Mouse (Mus musculus) megakaryocyte, embryonic 14.5 days (primary cell): ENCODE results near the gene Rfxank.

ENCODE experiments used
- FLI1 ChIP-seq: IDR thresholded peaks from 2 replicates; pipeline ENCODE4 v1.6.1; 2012; ENCODE audit warnings: low read length, inconsistent platforms, mixed read lengths
- GATA1 ChIP-seq: IDR thresholded peaks from 3 replicates; pipeline ENCODE4 v1.6.1; 2012; ENCODE audit warnings: mixed read lengths, low read length, inconsistent platforms, borderline replicate concordance

GRCm38 (mm10) chr8:70130066-70130465 lies 8.9 kb downstream of the Rfxank start:
- no peak for TF ChIP-seq FLI1
- TF ChIP-seq GATA1: no peak
